Mouse (Mus musculus): ENCODE measurements around the gene Gramd1b. TPM values are rescaled to one million over a fixed set of nuclear protein-coding genes. Genes with fewer than 3 reads are reported as not detected.

Gene Gramd1b
- polyA plus RNA-seq (2015; fragmentation: Nextera tagmentation; extraction: Ambion mirVana) = 2.2 and 3.0 TPM in 2 replicates

DNA sequence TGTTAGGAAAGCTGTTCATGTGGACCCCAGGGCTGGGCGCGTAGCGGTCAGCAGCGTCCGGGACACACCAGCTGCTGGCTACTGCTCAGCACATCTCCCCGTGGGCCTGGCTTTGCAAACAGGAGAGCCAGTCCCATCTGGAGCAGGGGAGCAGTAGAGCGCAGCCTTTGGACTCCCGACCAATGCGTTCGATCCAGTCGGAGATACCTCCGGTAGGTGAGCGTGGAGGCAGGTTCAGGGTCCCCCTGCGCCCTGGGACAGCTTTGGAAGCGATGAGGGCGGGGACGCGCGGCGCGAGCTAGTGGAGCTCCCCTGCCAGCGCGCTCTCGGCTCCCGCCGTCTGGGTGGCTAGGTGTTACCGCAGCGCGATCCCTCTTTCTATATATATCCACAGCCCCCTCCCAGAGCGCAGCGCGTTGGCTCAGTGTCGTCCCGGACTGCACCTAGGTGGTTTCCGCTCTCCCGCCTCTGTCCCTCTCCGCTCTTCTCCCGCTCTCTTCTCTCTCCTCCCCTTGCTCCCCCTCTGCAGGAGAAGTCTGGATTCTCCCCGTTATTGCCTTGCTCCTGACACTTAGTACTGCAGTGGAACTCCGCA, at the start of gene Gramd1b:
TSS of gene Gramd1b (minus strand) at position 357 of the 595 bp plus-strand sequence.
- no peak for ATAC-seq
- 1% methylated on average over 37 of the region's 40 CpGs for WGBS
- Histone ChIP-seq H3K36me3 (ENCODE audit: insufficient read depth, low read length) (no peaks in the 10 kb centered on the region), H3K27me3 (replicated peaks; ENCODE audit: insufficient read depth, low read length) (peaks cover 12% of the 10 kb centered on the region; the same call in 1 of the 2 replicates), H3K9me3 (ENCODE audit: low read length) (no peaks in the 10 kb centered on the region), H3K9ac (replicated peaks; ENCODE audit: low read depth) (no peak within 1 kb of the TSS), H3K4me3 (ENCODE audit: low read depth, low read length) (peak within 1 kb of the TSS; percentile 30), H3K4me2 (replicated peaks; ENCODE audit: low read depth, low read length) (peak within 1 kb of the TSS; percentile 58), H3K4me1 (ENCODE audit: insufficient read depth, low read depth, low read length) (no peaks in the 10 kb centered on the region), H3K27ac (ENCODE audit: low read length) (no peak within 1 kb of the TSS)
- TF ChIP-seq CTCF (IDR thresholded peaks at IDR 0.05) = no peak
- TF ChIP-seq EP300 (IDR thresholded peaks at IDR 0.05) = no peak
- DNase-seq (ENCODE audit: low spot score) = no peak

DNA sequence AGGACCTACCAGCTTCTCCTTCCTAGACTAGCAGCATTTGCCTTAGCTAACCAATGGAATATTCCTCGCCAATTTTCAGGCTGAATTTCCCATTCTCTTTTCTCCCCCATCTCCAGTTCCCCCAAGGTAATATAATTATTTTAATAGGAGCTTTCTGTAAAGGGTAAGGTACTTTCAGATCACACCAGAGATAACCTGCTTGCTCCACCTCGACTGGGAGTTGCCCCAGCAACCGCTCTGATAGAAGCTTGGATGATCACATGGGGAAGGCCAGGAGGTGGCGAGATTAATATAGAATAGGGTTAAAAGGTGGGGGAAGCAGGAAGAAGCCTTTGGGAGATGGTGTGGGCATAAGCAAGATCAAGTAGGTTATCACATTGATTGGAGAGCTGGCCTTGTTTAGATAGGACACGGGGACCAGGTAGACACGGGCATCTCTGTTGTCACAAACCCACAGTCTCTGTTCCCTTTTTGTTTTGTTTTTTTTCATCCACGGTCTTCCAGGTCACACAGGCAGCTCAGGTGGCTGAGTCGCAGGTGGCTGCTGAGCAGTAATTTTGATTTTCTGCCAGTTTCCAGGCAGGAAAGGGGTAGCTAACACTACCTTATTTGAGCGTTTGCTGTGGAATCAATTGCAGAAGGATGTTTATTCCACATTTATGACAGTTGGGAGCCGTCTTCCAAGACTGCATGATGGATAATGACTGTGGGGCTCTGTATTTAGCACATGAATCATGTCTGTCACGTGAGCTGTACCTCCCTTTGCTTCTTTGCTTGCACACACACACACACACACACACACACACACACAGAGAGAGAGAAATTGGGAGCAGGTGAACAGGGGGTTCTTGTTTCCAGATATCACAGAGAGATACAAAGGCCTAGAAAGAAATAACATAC, 47.8 kb upstream of the Gramd1b start:
- DNase-seq (ENCODE audit: low spot score) (no peak), ATAC-seq (no peak)
- no peak overlapping the region for H3K4me2 ChIP-seq (replicated peaks; ENCODE audit: low read depth, low read length)
- no peaks in the 10 kb centered on the region for H3K36me3 ChIP-seq (ENCODE audit: insufficient read depth, low read length)
- H3K9me3 ChIP-seq (ENCODE audit: low read length) = no peaks in the 10 kb centered on the region
- no peak overlapping the region for H3K9ac ChIP-seq (replicated peaks; ENCODE audit: low read depth)
- WGBS = 48% methylated on average over 11 of the region's 11 CpGs
- H3K27ac ChIP-seq (ENCODE audit: low read length) = no peak overlapping the region
- no peaks in the 10 kb centered on the region for H3K27me3 ChIP-seq (replicated peaks; ENCODE audit: insufficient read depth, low read length)
- TF ChIP-seq EP300 (IDR thresholded peaks at IDR 0.05) (no peak), CTCF (IDR thresholded peaks at IDR 0.05) (no peak)
- H3K4me3 ChIP-seq (ENCODE audit: low read depth, low read length) = no peak overlapping the region
- H3K4me1 ChIP-seq (ENCODE audit: insufficient read depth, low read depth, low read length) = peaks cover 4% of the 10 kb centered on the region; the same call in 1 of the 2 replicates

DNA sequence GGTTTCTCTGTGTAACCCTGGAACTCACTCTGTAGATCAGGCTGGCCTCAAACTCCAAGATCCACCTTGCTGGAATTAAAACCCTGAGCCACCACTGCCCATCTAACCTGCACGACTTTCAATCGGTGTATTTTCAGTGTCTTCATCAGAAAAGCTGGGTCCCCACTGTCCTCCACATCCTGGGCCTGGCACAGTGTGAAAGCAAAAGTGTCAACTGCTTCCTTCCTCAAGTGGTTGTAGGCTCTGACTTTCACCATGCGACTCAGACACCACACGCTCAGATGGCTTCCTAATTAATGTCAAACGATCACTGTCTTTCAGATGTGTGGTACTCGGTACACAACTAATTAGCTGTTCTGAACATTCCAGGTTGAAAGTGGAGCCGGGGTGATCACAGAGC, 45.9 kb upstream of the Gramd1b start:
- no peak overlapping the region for H3K4me2 ChIP-seq (replicated peaks; ENCODE audit: low read depth, low read length)
- no peaks in the 10 kb centered on the region for H3K27me3 ChIP-seq (replicated peaks; ENCODE audit: insufficient read depth, low read length)
- TF ChIP-seq EP300 (IDR thresholded peaks at IDR 0.05) (no peak), CTCF (IDR thresholded peaks at IDR 0.05) (no peak)
- H3K27ac ChIP-seq (ENCODE audit: low read length) = no peak overlapping the region
- H3K9ac ChIP-seq (replicated peaks; ENCODE audit: low read depth) = no peak overlapping the region
- WGBS = 81% methylated on average over 7 of the region's 7 CpGs
- H3K36me3 ChIP-seq (ENCODE audit: insufficient read depth, low read length) = no peaks in the 10 kb centered on the region
- H3K4me3 ChIP-seq (ENCODE audit: low read depth, low read length) = no peak overlapping the region
- ATAC-seq = no peak
- no peaks in the 10 kb centered on the region for H3K9me3 ChIP-seq (ENCODE audit: low read length)
- no peak for DNase-seq (ENCODE audit: low spot score)
- H3K4me1 ChIP-seq (ENCODE audit: insufficient read depth, low read depth, low read length) = peaks cover 4% of the 10 kb centered on the region; the same call in 1 of the 2 replicates

DNA sequence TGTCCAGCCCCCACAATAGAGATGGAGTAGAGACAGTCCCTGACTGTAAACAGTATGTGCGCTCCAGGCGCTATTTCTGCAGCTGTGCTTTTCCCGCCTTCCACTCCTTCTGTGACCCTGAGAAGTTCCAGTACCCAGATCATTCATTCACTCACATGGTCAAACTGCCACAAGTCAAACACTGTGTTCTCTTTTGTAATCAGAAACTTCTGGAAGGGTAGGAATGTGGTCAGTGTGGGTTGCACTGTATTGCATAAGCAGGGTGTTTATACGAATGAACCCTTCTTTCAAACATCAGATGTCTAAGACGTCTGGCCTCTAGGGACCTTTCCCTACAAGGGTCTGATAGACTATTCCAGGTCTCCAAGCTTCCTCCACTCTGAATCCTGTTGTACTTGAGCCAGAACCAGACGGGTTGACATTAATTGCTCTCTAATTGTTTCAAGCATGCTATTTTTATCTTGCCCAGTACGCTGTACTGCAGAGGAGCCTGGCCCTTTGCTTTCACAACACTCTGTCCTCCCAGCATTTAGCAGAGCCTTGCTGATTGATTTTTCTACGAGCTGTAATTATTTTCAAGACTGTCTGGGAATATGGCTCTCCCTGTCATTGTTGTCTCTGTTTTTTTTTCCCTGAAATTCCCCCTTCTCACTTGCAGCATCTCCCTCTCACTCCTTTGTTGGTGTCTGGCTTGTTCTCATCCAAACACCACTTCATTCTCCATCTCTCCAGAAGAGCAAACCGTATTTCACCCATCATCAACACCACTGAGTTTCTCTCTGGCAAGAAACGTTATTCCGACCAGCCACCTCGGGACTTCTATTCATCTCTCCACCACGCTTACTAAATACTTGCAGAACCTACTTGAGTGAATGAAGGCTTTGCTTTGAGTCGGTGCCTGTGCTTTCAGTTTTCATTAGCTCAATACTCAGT, 44.1 kb upstream of the Gramd1b start:
- no peaks in the 10 kb centered on the region for H3K9me3 ChIP-seq (ENCODE audit: low read length)
- peak overlapping the region; percentile 22; the same call in 1 of the 2 replicates for H3K4me2 ChIP-seq (replicated peaks; ENCODE audit: low read depth, low read length)
- H3K27ac ChIP-seq (ENCODE audit: low read length) = peak overlapping the region; percentile 66
- H3K36me3 ChIP-seq (ENCODE audit: insufficient read depth, low read length) = no peaks in the 10 kb centered on the region
- H3K9ac ChIP-seq (replicated peaks; ENCODE audit: low read depth) = no peak overlapping the region
- DNase-seq (ENCODE audit: low spot score) (peak; percentile 91), ATAC-seq (peak; percentile 93)
- no peaks in the 10 kb centered on the region for H3K27me3 ChIP-seq (replicated peaks; ENCODE audit: insufficient read depth, low read length)
- WGBS = 33% methylated on average over 14 of the region's 14 CpGs
- no peak overlapping the region for H3K4me3 ChIP-seq (ENCODE audit: low read depth, low read length)
- peaks cover 4% of the 10 kb centered on the region; the same call in 1 of the 2 replicates for H3K4me1 ChIP-seq (ENCODE audit: insufficient read depth, low read depth, low read length)
- no peak for TF ChIP-seq CTCF (IDR thresholded peaks at IDR 0.05)
- peak; percentile 83 for TF ChIP-seq EP300 (IDR thresholded peaks at IDR 0.05)

DNA sequence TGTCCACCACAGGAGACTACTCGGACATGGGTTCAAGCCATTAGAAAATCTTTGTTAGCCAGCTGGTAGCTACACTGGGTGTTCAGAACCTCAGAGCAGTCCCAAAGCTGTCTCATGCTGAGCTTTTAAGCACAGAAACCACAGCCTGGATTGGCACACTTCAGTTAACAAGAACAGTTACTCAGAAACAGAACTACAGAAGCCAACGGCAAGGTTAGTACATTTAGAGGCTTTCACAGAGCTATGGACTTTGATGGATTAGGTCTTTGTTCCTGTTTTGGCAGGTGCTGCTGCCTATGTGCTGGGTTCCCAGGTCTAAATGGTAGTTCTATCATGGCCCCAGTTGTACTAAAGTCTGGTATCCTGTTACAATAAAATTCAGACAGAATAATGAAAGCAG, 40.1 kb upstream of the Gramd1b start:
- no peak overlapping the region for H3K4me3 ChIP-seq (ENCODE audit: low read depth, low read length)
- no peak overlapping the region for H3K4me2 ChIP-seq (replicated peaks; ENCODE audit: low read depth, low read length)
- H3K9ac ChIP-seq (replicated peaks; ENCODE audit: low read depth) = no peak overlapping the region
- no peaks in the 10 kb centered on the region for H3K9me3 ChIP-seq (ENCODE audit: low read length)
- ATAC-seq (no peak), DNase-seq (ENCODE audit: low spot score) (no peak)
- H3K27ac ChIP-seq (ENCODE audit: low read length) = no peak overlapping the region
- no peak for TF ChIP-seq CTCF (IDR thresholded peaks at IDR 0.05)
- no peak for TF ChIP-seq EP300 (IDR thresholded peaks at IDR 0.05)
- 63% methylated on average over 2 of the region's 2 CpGs for WGBS
- peaks cover 4% of the 10 kb centered on the region; the same call in 1 of the 2 replicates for H3K4me1 ChIP-seq (ENCODE audit: insufficient read depth, low read depth, low read length)
- no peaks in the 10 kb centered on the region for H3K27me3 ChIP-seq (replicated peaks; ENCODE audit: insufficient read depth, low read length)
- H3K36me3 ChIP-seq (ENCODE audit: insufficient read depth, low read length) = no peaks in the 10 kb centered on the region
